Mouse (Mus musculus): ENCODE measurements around the gene Ift81. TPM values are rescaled to one million over a fixed set of nuclear protein-coding genes. Genes with fewer than 3 reads are reported as not detected.

Gene Ift81
- polyA plus RNA-seq, 1 experiment from 2014 or later: 25.2 TPM

- no peaks in the 10 kb centered on the region for H3K27me3 ChIP-seq (replicated peaks)
- peak overlapping the region; percentile 79 for H3K27ac ChIP-seq (ENCODE audit: poor library complexity, severe bottlenecking)
- no peak overlapping the region for H3K4me2 ChIP-seq
- no peaks in the 10 kb centered on the region for H3K9me3 ChIP-seq (replicated peaks)
- H3K4me3 ChIP-seq: no peak overlapping the region
- H3K9ac ChIP-seq: no peak overlapping the region
- peaks cover 3% of the 10 kb centered on the region; the same call in 1 of the 2 replicates for H3K36me3 ChIP-seq
- H3K4me1 ChIP-seq (replicated peaks): peaks cover 36% of the 10 kb centered on the region
- 61% methylated on average over 6 of the region's 6 CpGs for WGBS
- ATAC-seq (ENCODE audit: insufficient number of reproducible peaks, low FRiP score): no peak
Observed at GRCm38 (mm10) chr5:122548671-122549070, 65.6 kb downstream of the Ift81 start.

- H3K27ac ChIP-seq (ENCODE audit: poor library complexity, severe bottlenecking): no peak overlapping the region
- H3K4me2 ChIP-seq: no peak overlapping the region
- no peak overlapping the region for H3K9ac ChIP-seq
- peaks cover 36% of the 10 kb centered on the region for H3K4me1 ChIP-seq (replicated peaks)
- no peaks in the 10 kb centered on the region for H3K27me3 ChIP-seq (replicated peaks)
- no peak overlapping the region for H3K4me3 ChIP-seq
- H3K9me3 ChIP-seq (replicated peaks): no peaks in the 10 kb centered on the region
- ATAC-seq (ENCODE audit: insufficient number of reproducible peaks, low FRiP score): no peak
- H3K36me3 ChIP-seq: peaks cover 3% of the 10 kb centered on the region; the same call in 1 of the 2 replicates
- WGBS: 74% methylated on average over 6 of the region's 6 CpGs
Observed at GRCm38 (mm10) chr5:122547810-122548209, 66.5 kb downstream of the Ift81 start.

GRCm38 (mm10) chr5:122547251-122547714 lies 67.0 kb downstream of the Ift81 start:
- Histone ChIP-seq H3K4me1 (replicated peaks) (peaks cover 36% of the 10 kb centered on the region), H3K27me3 (replicated peaks) (no peaks in the 10 kb centered on the region), H3K9ac (peak overlapping the region; percentile 50; the same call in 1 of the 2 replicates), H3K9me3 (replicated peaks) (no peaks in the 10 kb centered on the region), H3K27ac (ENCODE audit: poor library complexity, severe bottlenecking) (peak overlapping the region; percentile 55), H3K36me3 (peaks cover 2% of the 10 kb centered on the region; the same call in 1 of the 2 replicates), H3K4me3 (no peak overlapping the region), H3K4me2 (no peak overlapping the region)
- no peak for ATAC-seq (ENCODE audit: insufficient number of reproducible peaks, low FRiP score)
- WGBS: 51% methylated on average over 7 of the region's 7 CpGs

- no peak overlapping the region for H3K4me2 ChIP-seq
- 53% methylated on average over 6 of the region's 6 CpGs for WGBS
- ATAC-seq (ENCODE audit: insufficient number of reproducible peaks, low FRiP score): no peak
- H3K4me3 ChIP-seq: no peak overlapping the region
- H3K9me3 ChIP-seq (replicated peaks): no peaks in the 10 kb centered on the region
- no peaks in the 10 kb centered on the region for H3K27me3 ChIP-seq (replicated peaks)
- H3K9ac ChIP-seq: no peak overlapping the region
- H3K4me1 ChIP-seq (replicated peaks): peaks cover 22% of the 10 kb centered on the region
- H3K27ac ChIP-seq (ENCODE audit: poor library complexity, severe bottlenecking): peak overlapping the region; percentile 93
- H3K36me3 ChIP-seq: peaks cover 11% of the 10 kb centered on the region
Observed at GRCm38 (mm10) chr5:122543392-122543791, 70.9 kb downstream of the Ift81 start.

GRCm38 (mm10) chr5:122541871-122542270 lies 72.4 kb downstream of the Ift81 start:
- Histone ChIP-seq H3K27ac (ENCODE audit: poor library complexity, severe bottlenecking) (no peak overlapping the region), H3K9me3 (replicated peaks) (no peaks in the 10 kb centered on the region), H3K27me3 (replicated peaks) (no peaks in the 10 kb centered on the region), H3K4me1 (replicated peaks) (peaks cover 11% of the 10 kb centered on the region), H3K9ac (no peak overlapping the region), H3K36me3 (peaks cover 20% of the 10 kb centered on the region), H3K4me2 (no peak overlapping the region), H3K4me3 (no peak overlapping the region)
- 88% methylated on average over 8 of the region's 8 CpGs for WGBS
- no peak for ATAC-seq (ENCODE audit: insufficient number of reproducible peaks, low FRiP score)

GRCm38 (mm10) chr5:122538077-122538476 lies 76.2 kb downstream of the Ift81 start:
- no peak overlapping the region for H3K4me3 ChIP-seq
- 91% methylated on average over 11 of the region's 11 CpGs for WGBS
- H3K4me1 ChIP-seq (replicated peaks): peaks cover 6% of the 10 kb centered on the region
- peaks cover 20% of the 10 kb centered on the region for H3K36me3 ChIP-seq
- H3K4me2 ChIP-seq: no peak overlapping the region
- no peak for ATAC-seq (ENCODE audit: insufficient number of reproducible peaks, low FRiP score)
- H3K9me3 ChIP-seq (replicated peaks): no peaks in the 10 kb centered on the region
- H3K9ac ChIP-seq: no peak overlapping the region
- H3K27me3 ChIP-seq (replicated peaks): no peaks in the 10 kb centered on the region
- no peak overlapping the region for H3K27ac ChIP-seq (ENCODE audit: poor library complexity, severe bottlenecking)

- peaks cover 20% of the 10 kb centered on the region for H3K36me3 ChIP-seq
- 92% methylated on average over 5 of the region's 5 CpGs for WGBS
- H3K4me2 ChIP-seq: no peak overlapping the region
- no peak overlapping the region for H3K27ac ChIP-seq (ENCODE audit: poor library complexity, severe bottlenecking)
- ATAC-seq (ENCODE audit: insufficient number of reproducible peaks, low FRiP score): no peak
- no peak overlapping the region for H3K4me3 ChIP-seq
- peaks cover 11% of the 10 kb centered on the region for H3K4me1 ChIP-seq (replicated peaks)
- H3K9me3 ChIP-seq (replicated peaks): no peaks in the 10 kb centered on the region
- no peak overlapping the region for H3K9ac ChIP-seq
- H3K27me3 ChIP-seq (replicated peaks): no peaks in the 10 kb centered on the region
Observed at GRCm38 (mm10) chr5:122537654-122538053, 76.7 kb downstream of the Ift81 start.

GRCm38 (mm10) chr5:122533884-122534283 lies 80.4 kb downstream of the Ift81 start:
- Histone ChIP-seq H3K4me2 (no peak overlapping the region), H3K9me3 (replicated peaks) (no peaks in the 10 kb centered on the region), H3K27me3 (replicated peaks) (no peaks in the 10 kb centered on the region), H3K36me3 (peaks cover 13% of the 10 kb centered on the region), H3K27ac (ENCODE audit: poor library complexity, severe bottlenecking) (no peak overlapping the region), H3K4me3 (no peak overlapping the region), H3K9ac (no peak overlapping the region), H3K4me1 (replicated peaks) (peaks cover 34% of the 10 kb centered on the region)
- 77% methylated on average over 8 of the region's 8 CpGs for WGBS
- no peak for ATAC-seq (ENCODE audit: insufficient number of reproducible peaks, low FRiP score)

- Histone ChIP-seq H3K36me3 (no peaks in the 10 kb centered on the region), H3K4me1 (replicated peaks) (peaks cover 72% of the 10 kb centered on the region)
Observed at GRCm38 (mm10) chr5:122529913-122530604, 84.3 kb downstream of the Ift81 start.

GRCm38 (mm10) chr5:122529316-122529715 lies 85.0 kb downstream of the Ift81 start:
- ATAC-seq (ENCODE audit: insufficient number of reproducible peaks, low FRiP score): no peak
- H3K27me3 ChIP-seq (replicated peaks): no peaks in the 10 kb centered on the region
- peak overlapping the region; percentile 94 for H3K27ac ChIP-seq (ENCODE audit: poor library complexity, severe bottlenecking)
- H3K4me1 ChIP-seq (replicated peaks): peaks cover 75% of the 10 kb centered on the region
- peak overlapping the region; percentile 37 for H3K9ac ChIP-seq
- 26% methylated on average over 3 of the region's 3 CpGs for WGBS
- H3K36me3 ChIP-seq: no peaks in the 10 kb centered on the region
- H3K4me3 ChIP-seq: no peak overlapping the region
- no peaks in the 10 kb centered on the region for H3K9me3 ChIP-seq (replicated peaks)
- H3K4me2 ChIP-seq: 0 out of 2 replicates have a peak overlapping the region, but pooled peaks have one; percentile 5

More at GRCm38 (mm10) chr5:122529913-122530604, 84.3 kb downstream of the Ift81 start:
- 0 out of 2 replicates have a peak overlapping the region, but pooled peaks have one; percentile 5 for H3K4me2 ChIP-seq
- H3K9me3 ChIP-seq (replicated peaks): no peaks in the 10 kb centered on the region
- WGBS: 80% methylated on average over 9 of the region's 9 CpGs
- H3K27me3 ChIP-seq (replicated peaks): no peaks in the 10 kb centered on the region
- peak overlapping the region; percentile 94 for H3K27ac ChIP-seq (ENCODE audit: poor library complexity, severe bottlenecking)
- no peak overlapping the region for H3K4me3 ChIP-seq
- H3K9ac ChIP-seq: peak overlapping the region; percentile 37; the same call in 1 of the 2 replicates
- no peak for ATAC-seq (ENCODE audit: insufficient number of reproducible peaks, low FRiP score)

GRCm38 (mm10) chr5:122528591-122528990 lies 85.7 kb downstream of the Ift81 start:
- no peak overlapping the region for H3K4me2 ChIP-seq
- 65% methylated on average over 3 of the region's 3 CpGs for WGBS
- peak overlapping the region; percentile 94 for H3K27ac ChIP-seq (ENCODE audit: poor library complexity, severe bottlenecking)
- H3K27me3 ChIP-seq (replicated peaks): no peaks in the 10 kb centered on the region
- no peak for ATAC-seq (ENCODE audit: insufficient number of reproducible peaks, low FRiP score)
- peaks cover 81% of the 10 kb centered on the region for H3K4me1 ChIP-seq (replicated peaks)
- no peak overlapping the region for H3K4me3 ChIP-seq
- no peaks in the 10 kb centered on the region for H3K36me3 ChIP-seq
- H3K9ac ChIP-seq: peak overlapping the region; percentile 37; the same call in 1 of the 2 replicates
- no peaks in the 10 kb centered on the region for H3K9me3 ChIP-seq (replicated peaks)
